Mouse (Mus musculus): ENCODE measurements around the gene Tmem8. TPM values are rescaled to one million over a fixed set of nuclear protein-coding genes. Genes with fewer than 3 reads are reported as not detected.

Tmem8 gene
- polyA plus RNA-seq, 1 experiment from 2014 or later, result 14.0 TPM

DNA sequence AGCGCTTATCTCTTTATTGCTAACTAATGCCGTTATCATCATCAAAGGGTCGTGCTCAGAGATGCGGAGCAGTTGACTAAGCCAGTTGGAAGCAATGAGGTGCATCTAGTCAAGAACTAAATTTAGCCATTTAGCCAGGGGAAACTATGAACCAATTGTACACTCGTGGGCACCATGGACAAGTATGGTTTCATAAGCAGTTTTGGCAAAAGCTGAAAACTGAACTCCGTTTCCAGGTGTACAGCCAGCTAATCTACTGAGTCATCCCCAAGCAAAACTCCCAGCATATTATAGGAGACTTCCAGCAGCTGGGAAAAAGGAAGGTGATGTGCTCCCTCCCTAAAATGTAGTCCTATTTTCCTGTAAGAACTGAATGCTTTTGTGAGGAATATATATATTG is 43.0 kb upstream of the Tmem8 start:
- DNase-seq (ENCODE audit: low spot score) (no peak), ATAC-seq (replicated peaks; ENCODE audit: low FRiP score, low read depth) (no peak)
- Histone ChIP-seq H3K9ac (ENCODE audit: low read depth, low read length) (peak overlapping the region; percentile 71; the same call in 1 of the 2 replicates), H3K4me3 (replicated peaks; ENCODE audit: low read depth, low read length) (peak overlapping the region; percentile 85), H3K9me3 (replicated peaks; ENCODE audit: low read length) (no peaks in the 10 kb centered on the region), H3K36me3 (ENCODE audit: insufficient read depth, low read length) (no peaks in the 10 kb centered on the region), H3K4me2 (ENCODE audit: low read length) (peak overlapping the region; percentile 97), H3K27me3 (ENCODE audit: insufficient read depth, low read length) (no peaks in the 10 kb centered on the region), H3K27ac (no peak overlapping the region), H3K4me1 (replicated peaks; ENCODE audit: insufficient read depth, low read length) (peaks cover 22% of the 10 kb centered on the region)
- 21% methylated on average over 6 of the region's 6 CpGs for WGBS
- no peak for TF ChIP-seq CTCF (IDR thresholded peaks at IDR 0.05; ENCODE audit: low read depth)

GRCm38 (mm10) chr17:26075246-26075645 is 37.9 kb upstream of the Tmem8 start:
- no peak for TF ChIP-seq CTCF (IDR thresholded peaks at IDR 0.05; ENCODE audit: low read depth)
- Histone ChIP-seq H3K4me1 (replicated peaks; ENCODE audit: insufficient read depth, low read length) (peaks cover under 1% of the 10 kb centered on the region), H3K27me3 (ENCODE audit: insufficient read depth, low read length) (no peaks in the 10 kb centered on the region), H3K9me3 (replicated peaks; ENCODE audit: low read length) (no peaks in the 10 kb centered on the region), H3K9ac (ENCODE audit: low read depth, low read length) (no peak overlapping the region), H3K36me3 (ENCODE audit: insufficient read depth, low read length) (no peaks in the 10 kb centered on the region), H3K4me3 (replicated peaks; ENCODE audit: low read depth, low read length) (no peak overlapping the region), H3K27ac (no peak overlapping the region), H3K4me2 (ENCODE audit: low read length) (no peak overlapping the region)
- WGBS, result 67% methylated on average over 3 of the region's 3 CpGs
- ATAC-seq (replicated peaks; ENCODE audit: low FRiP score, low read depth) (no peak), DNase-seq (ENCODE audit: low spot score) (no peak)

GRCm38 (mm10) chr17:26078851-26079250 is 34.2 kb upstream of the Tmem8 start:
- no peak for ATAC-seq (replicated peaks; ENCODE audit: low FRiP score, low read depth)
- no peak overlapping the region for H3K9ac ChIP-seq (ENCODE audit: low read depth, low read length)
- no peaks in the 10 kb centered on the region for H3K9me3 ChIP-seq (replicated peaks; ENCODE audit: low read length)
- DNase-seq (ENCODE audit: low spot score), result no peak
- 75% methylated on average over 2 of the region's 2 CpGs for WGBS
- no peak overlapping the region for H3K27ac ChIP-seq
- no peak for TF ChIP-seq CTCF (IDR thresholded peaks at IDR 0.05; ENCODE audit: low read depth)
- no peak overlapping the region for H3K4me3 ChIP-seq (replicated peaks; ENCODE audit: low read depth, low read length)
- H3K4me1 ChIP-seq (replicated peaks; ENCODE audit: insufficient read depth, low read length), result no peaks in the 10 kb centered on the region
- 0 out of 2 replicates have a peak, but pooled peaks cover 5% of the 10 kb centered on the region for H3K36me3 ChIP-seq (ENCODE audit: insufficient read depth, low read length)
- H3K27me3 ChIP-seq (ENCODE audit: insufficient read depth, low read length), result no peaks in the 10 kb centered on the region
- H3K4me2 ChIP-seq (ENCODE audit: low read length), result no peak overlapping the region

GRCm38 (mm10) chr17:26080867-26081266 is 32.2 kb upstream of the Tmem8 start:
- DNase-seq (ENCODE audit: low spot score) (no peak), ATAC-seq (replicated peaks; ENCODE audit: low FRiP score, low read depth) (peak; percentile 69; the same call in 1 of the 2 replicates)
- Histone ChIP-seq H3K27ac (no peak overlapping the region), H3K9ac (ENCODE audit: low read depth, low read length) (no peak overlapping the region), H3K4me1 (replicated peaks; ENCODE audit: insufficient read depth, low read length) (no peaks in the 10 kb centered on the region), H3K36me3 (ENCODE audit: insufficient read depth, low read length) (0 out of 2 replicates have a peak, but pooled peaks cover 8% of the 10 kb centered on the region), H3K4me3 (replicated peaks; ENCODE audit: low read depth, low read length) (no peak overlapping the region), H3K27me3 (ENCODE audit: insufficient read depth, low read length) (no peaks in the 10 kb centered on the region), H3K4me2 (ENCODE audit: low read length) (no peak overlapping the region), H3K9me3 (replicated peaks; ENCODE audit: low read length) (no peaks in the 10 kb centered on the region)
- 22% methylated on average over 2 of the region's 2 CpGs for WGBS
- no peak for TF ChIP-seq CTCF (IDR thresholded peaks at IDR 0.05; ENCODE audit: low read depth)

- WGBS, result 79% methylated on average over 9 of the region's 9 CpGs
- TF ChIP-seq CTCF (IDR thresholded peaks at IDR 0.05; ENCODE audit: low read depth), result no peak
- ATAC-seq (replicated peaks; ENCODE audit: low FRiP score, low read depth), result no peak
Measured at GRCm38 (mm10) chr17:26087059-26087564, 26.0 kb upstream of the Tmem8 start.

DNA sequence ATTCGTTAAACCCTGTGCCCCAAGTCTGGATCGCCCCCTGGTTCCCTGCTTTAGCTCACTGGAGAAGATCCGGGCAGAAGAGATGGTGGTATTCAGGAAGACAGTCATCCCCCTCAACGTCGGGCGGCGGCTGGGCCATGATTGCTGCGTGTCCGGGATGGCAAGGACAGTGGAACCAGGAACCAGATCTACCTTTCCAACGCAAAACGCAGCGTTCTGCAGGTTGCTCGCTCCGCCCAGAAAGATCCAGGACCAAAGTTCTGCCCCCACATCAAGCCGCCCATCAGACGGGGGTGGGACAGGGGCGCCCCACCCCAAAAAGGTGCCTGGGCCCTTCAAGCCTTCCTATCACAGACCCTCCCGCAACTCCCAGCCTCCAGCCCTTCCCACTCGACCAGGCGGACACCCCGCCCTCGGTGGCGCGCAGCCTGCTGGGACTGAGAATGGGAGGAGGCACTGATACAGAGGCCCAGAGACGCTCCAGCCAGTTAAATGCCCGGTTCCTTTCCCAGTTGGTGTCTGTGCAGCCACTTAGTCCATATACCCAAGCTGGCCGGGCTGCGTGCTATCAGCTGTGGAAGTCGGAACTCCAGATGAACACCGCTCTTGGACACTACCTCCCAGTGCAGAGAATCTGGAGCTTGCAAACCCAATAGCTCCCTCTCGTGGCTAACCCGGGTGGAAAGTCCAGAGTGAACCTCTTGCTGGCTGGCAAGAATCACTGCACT is 23.0 kb upstream of the Tmem8 start, which contains the start of gene Decr2:
TSS of gene Decr2 (minus strand) at position 433 of the 728 bp plus-strand sequence.
- DNase-seq (ENCODE audit: low spot score) (peak; percentile 94), ATAC-seq (replicated peaks; ENCODE audit: low FRiP score, low read depth) (peak; percentile 92)
- Histone ChIP-seq H3K4me3 (replicated peaks; ENCODE audit: low read depth, low read length) (peak within 1 kb of the TSS; percentile 44), H3K4me1 (replicated peaks; ENCODE audit: insufficient read depth, low read length) (no peaks in the 10 kb centered on the region), H3K9me3 (replicated peaks; ENCODE audit: low read length) (no peaks in the 10 kb centered on the region), H3K27me3 (ENCODE audit: insufficient read depth, low read length) (no peaks in the 10 kb centered on the region), H3K36me3 (ENCODE audit: insufficient read depth, low read length) (0 out of 2 replicates have a peak, but pooled peaks cover 3% of the 10 kb centered on the region), H3K4me2 (ENCODE audit: low read length) (peak within 1 kb of the TSS; percentile 68), H3K27ac (peak within 1 kb of the TSS; percentile 69), H3K9ac (ENCODE audit: low read depth, low read length) (peak within 1 kb of the TSS; percentile 64)
- 2% methylated on average over 32 of the region's 32 CpGs for WGBS
- peak; percentile 91 for TF ChIP-seq CTCF (IDR thresholded peaks at IDR 0.05; ENCODE audit: low read depth)

More at GRCm38 (mm10) chr17:26087059-26087564, 26.0 kb upstream of the Tmem8 start:
- Histone ChIP-seq H3K27ac (no peak overlapping the region), H3K9ac (ENCODE audit: low read depth, low read length) (no peak overlapping the region), H3K4me1 (replicated peaks; ENCODE audit: insufficient read depth, low read length) (no peaks in the 10 kb centered on the region), H3K4me2 (ENCODE audit: low read length) (no peak overlapping the region), H3K27me3 (ENCODE audit: insufficient read depth, low read length) (no peaks in the 10 kb centered on the region), H3K9me3 (replicated peaks; ENCODE audit: low read length) (no peaks in the 10 kb centered on the region), H3K36me3 (ENCODE audit: insufficient read depth, low read length) (0 out of 2 replicates have a peak, but pooled peaks cover 8% of the 10 kb centered on the region), H3K4me3 (replicated peaks; ENCODE audit: low read depth, low read length) (no peak overlapping the region)
- DNase-seq (ENCODE audit: low spot score), result no peak
